17 mouse cellular contexts compared by ENCODE assay signal in genomic region chr5:90611388-90611787, GRCm38 (mm10). TPM values are rescaled to one million over a fixed set of nuclear protein-coding genes. Genes with fewer than 3 reads are reported as not detected.
DNase-seq lines count a peak whose midpoint lies in the region; ATAC-seq and TF ChIP-seq lines count a peak whose summit lies in the region.
"Had no signal": no experiment of that assay in that cellular context is flagged by ENCODE, and none has a peak within 500 bp of the region (broad histone marks: within the 10 kb centered on the region; RNA-seq: fewer than 3 reads in every experiment).

No protein-coding gene starts in this region.

- 0 out of 2 replicates have a peak, but pooled peaks have one; percentile 36 for ATAC-seq in kidney, embryonic 15.5 days (replicated peaks; ENCODE audit: low FRiP score)
- peak; percentile 32 to 54; a peak in 3 of 4 replicates for ATAC-seq in hematopoietic stem cell, adult 5-6 weeks (replicated peaks in 1 of 2; ENCODE audit: insufficient read depth in 1 of 2, low FRiP score in 2 of 2, low TSS enrichment in 1 of 2, low read depth in 1 of 2, poor library complexity in 2 of 2, severe bottlenecking in 2 of 2)
- ATAC-seq in heart, embryonic 11.5 days (replicated peaks; ENCODE audit: insufficient number of reproducible peaks, low FRiP score, low TSS enrichment), result no peak
- ATAC-seq: forebrain, embryonic 16.5 days had no signal

- no peak overlapping the region for H3K4me2 ChIP-seq in kidney, embryonic 15.5 days
- H3K4me2 ChIP-seq in heart, embryonic 11.5 days, result no peak overlapping the region
- H3K4me2 ChIP-seq: liver, embryonic 11.5 days; neural tube, embryonic 15.5 days had no signal

- H3K36me3 ChIP-seq in kidney, embryonic 15.5 days, result no peaks in the 10 kb centered on the region
- H3K36me3 ChIP-seq in C2C12 (ENCODE audit: control insufficient read depth, insufficient read depth), result no peaks in the 10 kb centered on the region
- 0 out of 2 replicates have a peak, but pooled peaks cover 1% of the 10 kb centered on the region for H3K36me3 ChIP-seq in splenic B cell, adult 2 months (ENCODE audit: control insufficient read depth, insufficient read depth, low read length, poor library complexity, severe bottlenecking)
- no peaks in the 10 kb centered on the region for H3K36me3 ChIP-seq in heart, embryonic 11.5 days (ENCODE audit: control insufficient read depth, insufficient read depth, low read length)
- H3K36me3 ChIP-seq: neural tube, embryonic 15.5 days had no signal

- H3K4me3 ChIP-seq in kidney, embryonic 15.5 days (replicated peaks), result no peak overlapping the region
- no peak overlapping the region for H3K4me3 ChIP-seq in C2C12 (ENCODE audit: insufficient read depth, poor library complexity, severe bottlenecking)
- no peak overlapping the region for H3K4me3 ChIP-seq in heart, embryonic 11.5 days (ENCODE audit: low read depth, low read length)
- H3K4me3 ChIP-seq: erythroblast, embryonic 14.5 days; neural tube, embryonic 15.5 days had no signal

- TF ChIP-seq CTCF in C2C12 (IDR thresholded peaks at IDR 0.05; ENCODE audit: control insufficient read depth, insufficient read depth, insufficient read length), result no peak

- no peak overlapping the region for H3K27ac ChIP-seq in kidney, embryonic 15.5 days
- H3K27ac ChIP-seq in heart, embryonic 11.5 days (ENCODE audit: low read depth, low read length), result no peak overlapping the region
- H3K27ac ChIP-seq: neural tube, embryonic 15.5 days had no signal

- no peak overlapping the region for H3K9ac ChIP-seq in kidney, embryonic 15.5 days
- H3K9ac ChIP-seq in heart, embryonic 11.5 days (ENCODE audit: low read depth, low read length), result no peak overlapping the region
- H3K9ac ChIP-seq: neural tube, embryonic 15.5 days had no signal

- no peaks in the 10 kb centered on the region for H3K9me3 ChIP-seq in kidney, embryonic 15.5 days (replicated peaks)
- no peaks in the 10 kb centered on the region for H3K9me3 ChIP-seq in heart, embryonic 11.5 days (replicated peaks; ENCODE audit: control insufficient read depth, low read length)
- H3K9me3 ChIP-seq: neural tube, embryonic 15.5 days had no signal

- H3K4me1 ChIP-seq in kidney, embryonic 15.5 days, result 0 out of 2 replicates have a peak, but pooled peaks cover 4% of the 10 kb centered on the region
- H3K4me1 ChIP-seq in heart, embryonic 11.5 days (ENCODE audit: control insufficient read depth, insufficient read depth, low read length), result 0 out of 2 replicates have a peak, but pooled peaks cover 2% of the 10 kb centered on the region
- H3K4me1 ChIP-seq: neural tube, embryonic 15.5 days had no signal

- H3K27me3 ChIP-seq in kidney, embryonic 15.5 days, result no peaks in the 10 kb centered on the region
- no peaks in the 10 kb centered on the region for H3K27me3 ChIP-seq in C2C12 (ENCODE audit: control insufficient read depth, insufficient read depth, insufficient read length)
- no peaks in the 10 kb centered on the region for H3K27me3 ChIP-seq in splenic B cell, adult 2 months (ENCODE audit: control insufficient read depth, insufficient read depth, low read length, poor library complexity, severe bottlenecking)
- H3K27me3 ChIP-seq in heart, embryonic 11.5 days (ENCODE audit: control insufficient read depth, insufficient read depth, low read length), result no peaks in the 10 kb centered on the region
- H3K27me3 ChIP-seq: neural tube, embryonic 15.5 days had no signal

- no peaks in the 10 kb centered on the region for H3K79me3 ChIP-seq in C2C12 (ENCODE audit: low read depth)

- no peak for DNase-seq in kidney, adult 18-20 months
- DNase-seq in splenic B cell, adult 2 months (ENCODE audit: low read depth, low spot score), result peak; percentile 39
- no peak for DNase-seq in right cerebral cortex, postnatal 25 days
- no peak for DNase-seq in thymus, postnatal 0 days (ENCODE audit: low spot score)
- DNase-seq: cerebellum, adult 11-12 months; heart, postnatal 36 days; kidney, postnatal 36 days; thymus, postnatal 4 days had no signal

- WGBS in kidney, embryonic 15.5 days, result 72% methylated on average over 3 of the region's 3 CpGs
- WGBS in heart, embryonic 11.5 days (ENCODE audit: insufficient replicate concordance), result 78% methylated on average over 3 of the region's 3 CpGs

- no peaks in the 10 kb centered on the region for H3K79me2 ChIP-seq in C2C12 (ENCODE audit: control insufficient read depth, insufficient read depth)

- H3ac ChIP-seq in C2C12 (ENCODE audit: control insufficient read depth, insufficient read length, low read depth), result no peak overlapping the region

TF ChIP-seq in C2C12, 6 proteins besides CTCF, POLR2A, EP300 and RAD21:
- TF ChIP-seq USF1 (IDR thresholded peaks at IDR 0.05; ENCODE audit: low read depth) (peak; percentile 76), MAX (IDR thresholded peaks at IDR 0.05) (peak; percentile 81), MYOD1 (IDR thresholded peaks at IDR 0.05; ENCODE audit: control insufficient read depth, insufficient read length, low read depth) (peak; percentile 28), CEBPB (IDR thresholded peaks at IDR 0.05; ENCODE audit: low read depth) (no peak), FOSL1 (IDR thresholded peaks at IDR 0.05; ENCODE audit: insufficient read depth, low read length, poor library complexity, severe bottlenecking) (no peak), MYOG (IDR thresholded peaks at IDR 0.05; ENCODE audit: control insufficient read depth, extremely low read depth, insufficient read length) (no peak)

RNA-seq across cellular contexts. Expression of gene Rassf6, which starts 29.1 kb away (rescaled TPM):
- polyA plus RNA-seq in kidney, embryonic 15.5 days (2015; fragmentation: Nextera tagmentation; extraction: Ambion mirVana), result 10.9 and 12.1 TPM in 2 replicates
- polyA plus RNA-seq in C2C12 (2012; fragmentation: generic; extraction: Trizol), result 0.12 TPM
- 2.0 and 5.3 TPM in 2 replicates for total RNA-seq in hematopoietic stem cell, adult 5-6 weeks (2017)
- 6.6 and 7.6 TPM in 2 replicates for polyA plus RNA-seq in thymus, postnatal 0 days (2015; fragmentation: Nextera tagmentation; extraction: Ambion mirVana)
- polyA plus RNA-seq in heart, embryonic 11.5 days (2014; fragmentation: Nextera tagmentation; extraction: Ambion mirVana), result 0.29 and 0.49 TPM in 2 replicates
- total RNA-seq: gastrocnemius, postnatal 4 days; heart, postnatal 36 days had no signal
- polyA plus RNA-seq: erythroblast, embryonic 14.5 days had no signal

RNA-seq across cellular contexts. Expression of gene 5830473C10Rik, which starts 50.5 kb away (rescaled TPM):
- 0.09 and 0.14 TPM in 2 replicates for polyA plus RNA-seq in kidney, embryonic 15.5 days (2015; fragmentation: Nextera tagmentation; extraction: Ambion mirVana)
- polyA plus RNA-seq in C2C12 (2012; fragmentation: generic; extraction: Trizol), result not detected
- total RNA-seq in hematopoietic stem cell, adult 5-6 weeks (2017), result not detected in 2 replicates
- polyA plus RNA-seq in thymus, postnatal 0 days (2015; fragmentation: Nextera tagmentation; extraction: Ambion mirVana), result 0.05 TPM in 1 of 2 replicates, not detected in the other
- not detected in 2 replicates for polyA plus RNA-seq in heart, embryonic 11.5 days (2014; fragmentation: Nextera tagmentation; extraction: Ambion mirVana)
- total RNA-seq: heart, postnatal 36 days had no signal
- polyA plus RNA-seq: erythroblast, embryonic 14.5 days; forebrain, embryonic 16.5 days had no signal
